Mouse (Mus musculus) mouse embryonic stem cell (cell line): ENCODE measurements at regions not wholly inside any gene's neighbourhood (a gene's known extent, or its start where the extent isn't known, plus 50 kb on each side); places are given as distances from the start of the nearest gene placed in this dataset.

Experiments used
- in situ Hi-C, 2 experiments: fragments of 300-500 bp; cut with MboI; formaldehyde crosslinking; loops; 1 replicate in 1 of 2; 3 replicates in 1 of 2; pipeline ENCODE4 v1.14.3; 2019 to 2020; ENCODE audit warnings: low sequenced_read_pairs in 2 of 2, low pct_unique_long_range_greater_than_20kb in 1 of 2, mixed read lengths in 1 of 2; ENCODE audit not compliant: unreplicated experiment in 1 of 2

GRCm38 (mm10) chr10:102943156-102943555 is 86.9 kb downstream of the Alx1 start:
- in situ Hi-C loops, result no loop called here

GRCm38 (mm10) chr10:102940823-102941519 is 89.0 kb downstream of the Alx1 start:
- in situ Hi-C loops, result no loop called here

- in situ Hi-C loops, result no loop called here
Measured at GRCm38 (mm10) chr10:102931445-102931844, 98.6 kb downstream of the Alx1 start.

- in situ Hi-C loops, result no loop called here
Measured at GRCm38 (mm10) chr10:102928651-102929050, 101.4 kb downstream of the Alx1 start.

GRCm38 (mm10) chr10:102897368-102897767 is 132.6 kb downstream of the Alx1 start:
- in situ Hi-C loops, result no loop called here

GRCm38 (mm10) chr10:102895952-102896351 is 134.1 kb downstream of the Alx1 start:
- in situ Hi-C loops, result no loop called here

GRCm38 (mm10) chr10:102892373-102892772 is 137.6 kb downstream of the Alx1 start:
- in situ Hi-C loops, result no loop called here

GRCm38 (mm10) chr10:102889709-102890108 is 140.3 kb downstream of the Alx1 start:
- in situ Hi-C loops, result no loop called here

GRCm38 (mm10) chr10:102881824-102882438 is 148.1 kb downstream of the Alx1 start:
- in situ Hi-C loops, result no loop called here

GRCm38 (mm10) chr10:102878010-102878409 is 152.0 kb downstream of the Alx1 start:
- in situ Hi-C loops, result no loop called here

- in situ Hi-C loops, result no loop called here
Measured at GRCm38 (mm10) chr10:102876946-102877345, 153.1 kb downstream of the Alx1 start.

- in situ Hi-C loops, result no loop called here
Measured at GRCm38 (mm10) chr10:102866920-102867319, 163.1 kb downstream of the Alx1 start.

GRCm38 (mm10) chr10:102836567-102837224 is 193.3 kb downstream of the Alx1 start:
- in situ Hi-C loops, result loop anchor here (25.0 kb wide), 1 partner anchor 349 kb away; the partner anchor contains the start of gene Nts (in 2 of the 2)

GRCm38 (mm10) chr10:102835814-102836213 is 194.2 kb downstream of the Alx1 start:
- in situ Hi-C loops, result loop anchor here (25.0 kb wide), 1 partner anchor 349 kb away; the partner anchor contains the start of gene Nts (in 2 of the 2)

- in situ Hi-C loops, result loop anchor here (25.0 kb wide), 1 partner anchor 342 kb away; the partner anchor contains the start of gene Nts (in 2 of the 2)
Measured at GRCm38 (mm10) chr10:102829606-102830005, 200.4 kb downstream of the Alx1 start.

GRCm38 (mm10) chr10:102823434-102823833 is 206.6 kb downstream of the Alx1 start:
- in situ Hi-C loops, result no loop called here

- in situ Hi-C loops, result no loop called here
Measured at GRCm38 (mm10) chr10:102801391-102801790, 228.6 kb downstream of the Alx1 start.

- in situ Hi-C loops, result no loop called here
Measured at GRCm38 (mm10) chr10:102779243-102779642, 250.8 kb downstream of the Alx1 start.

- in situ Hi-C loops, result no loop called here
Measured at GRCm38 (mm10) chr10:102763696-102764095, 251.7 kb downstream of the Rassf9 start.
